Mouse (Mus musculus): ENCODE measurements around the gene Olfr455. TPM values are rescaled to one million over a fixed set of nuclear protein-coding genes. Genes with fewer than 3 reads are reported as not detected.

The Olfr455 gene
- total RNA-seq, 2 experiments from 2014 or later: not detected

DNA sequence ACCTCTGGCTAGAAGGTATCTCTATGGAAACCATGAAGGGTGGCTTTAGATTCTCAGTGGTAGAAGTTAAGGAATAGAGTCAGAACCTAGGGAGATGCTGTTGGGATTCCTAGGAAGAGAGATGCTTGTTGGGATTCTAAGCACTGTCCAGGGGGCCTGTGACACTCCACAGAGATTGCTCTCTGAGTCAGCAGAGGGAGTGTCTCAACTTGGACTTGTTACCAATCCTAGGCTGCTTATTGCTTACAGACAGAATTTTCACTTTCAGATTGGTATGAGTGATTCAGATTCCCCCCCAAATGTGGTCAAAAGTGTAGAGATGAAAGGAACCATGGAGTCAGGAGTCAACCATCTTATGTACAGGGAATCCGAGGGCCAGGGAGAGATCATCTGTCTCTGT lies 57.7 kb downstream of the Olfr455 start:
- no peak for DNase-seq (ENCODE audit: low spot score in 2 of 2)

GRCm38 (mm10) chr6:42487114-42487513 lies 60.3 kb downstream of the Olfr455 start, which contains the start of gene Olfr456:
Olfr456 (minus strand) TSS chr6:42487214.
- no peak for DNase-seq (ENCODE audit: low spot score in 2 of 2)

Other genes starting within 250 kb of the Olfr455 start
- gene Fam131b, start 222.9 kb downstream of the Olfr455 start, total RNA-seq (2021): under 1 TPM; 0.13 to 0.29 TPM
- gene Zyx, start 198.0 kb downstream of the Olfr455 start, total RNA-seq (2021): 100 to 1,000 TPM; 115 to 138 TPM
- gene Epha1, start 174.3 kb downstream of the Olfr455 start, total RNA-seq (2021): under 1 TPM; 0.45 to 0.46 TPM
- 1 to 10 TPM in 1 of 2 experiments, not detected in 1; 4.5 TPM for gene Tas2r143, start 147.3 kb downstream of the Olfr455 start, total RNA-seq (2021)
- gene Tas2r135, start 142.2 kb downstream of the Olfr455 start, total RNA-seq (2021): 1 to 10 TPM in 1 of 2 experiments, under 1 TPM in 1; 0.38 to 3.4 TPM
- gene Tas2r126, start 113.1 kb downstream of the Olfr455 start, total RNA-seq (2021): under 1 TPM in 1 of 2 experiments, not detected in 1; 0.89 TPM
- not detected for gene Olfr458, start 82.4 kb downstream of the Olfr455 start, total RNA-seq (2021)
- not detected for gene Olfr457, start 71.3 kb downstream of the Olfr455 start, total RNA-seq (2021)
- not detected for gene Olfr456, start 60.4 kb downstream of the Olfr455 start, total RNA-seq (2021)
- gene Tcaf3, start 50.1 kb upstream of the Olfr455 start, total RNA-seq (2021): not detected
- 10 to 100 TPM; 13.1 to 18.9 TPM for gene Tcaf2, start 97.7 kb upstream of the Olfr455 start, total RNA-seq (2021)
- 100 to 1,000 TPM in 1 of 2 experiments, 10 to 100 TPM in 1; 75.1 to 107 TPM for gene Tcaf1, start 162.5 kb upstream of the Olfr455 start, total RNA-seq (2021)
- not detected for gene Olfr453, start 191.8 kb upstream of the Olfr455 start, total RNA-seq (2021)
- not detected for gene Olfr38, start 208.8 kb upstream of the Olfr455 start, total RNA-seq (2021)
- not detected for gene Olfr452, start 237.5 kb upstream of the Olfr455 start, total RNA-seq (2021)